Mouse (Mus musculus) A20 (cell line): ENCODE measurements around the gene Zfp335.
"Not testable (repeated sequence)": the region's sequence is repeated elsewhere in the genome, so short reads cannot be mapped to it uniquely, and the experiment has no call there.

ENCODE experiments used
- DNase-seq: peaks from one replicate; pipeline ENCODE4 v3.0.0-alpha.2; 2011; ENCODE audit warnings: low read depth, low spot score

Gene Zfp335

GRCm38 (mm10) chr2:164894048-164894447 lies 17.5 kb downstream of the Zfp335 start:
- DNase-seq = no peak

- no peak for DNase-seq
Observed at GRCm38 (mm10) chr2:164892696-164893216, 18.8 kb downstream of the Zfp335 start.

GRCm38 (mm10) chr2:164891908-164892695 lies 19.5 kb downstream of the Zfp335 start:
- no peak for DNase-seq

- no peak for DNase-seq
Observed at GRCm38 (mm10) chr2:164891056-164891834, 20.3 kb downstream of the Zfp335 start.

- DNase-seq = no peak
Observed at GRCm38 (mm10) chr2:164890411-164891049, 21.0 kb downstream of the Zfp335 start.

GRCm38 (mm10) chr2:164889960-164890359 lies 21.6 kb downstream of the Zfp335 start:
- no peak for DNase-seq

- DNase-seq = no peak
Observed at GRCm38 (mm10) chr2:164888996-164889395, 22.6 kb downstream of the Zfp335 start.

GRCm38 (mm10) chr2:164886617-164887016 lies 24.9 kb downstream of the Zfp335 start:
- no peak for DNase-seq

GRCm38 (mm10) chr2:164885788-164886187 lies 25.8 kb downstream of the Zfp335 start:
- DNase-seq = no peak

- DNase-seq = peak; percentile 63
Observed at GRCm38 (mm10) chr2:164882619-164883018, 28.9 kb downstream of the Zfp335 start.

GRCm38 (mm10) chr2:164879568-164880277 lies 31.8 kb downstream of the Zfp335 start:
- peak; percentile 97 for DNase-seq

- peak; percentile 93 for DNase-seq
Observed at GRCm38 (mm10) chr2:164879228-164879567, 32.4 kb downstream of the Zfp335 start, which contains the start of gene Pcif1. Pcif1 (plus strand) TSS chr2:164879304.

GRCm38 (mm10) chr2:164878509-164879227 lies 32.9 kb downstream of the Zfp335 start:
- peak; percentile 86 for DNase-seq

GRCm38 (mm10) chr2:164877376-164878215 lies 34.0 kb downstream of the Zfp335 start:
- not testable (repeated sequence) for DNase-seq

- not testable (repeated sequence) for DNase-seq
Observed at GRCm38 (mm10) chr2:164875648-164876047, 35.9 kb downstream of the Zfp335 start.

- DNase-seq = no peak
Observed at GRCm38 (mm10) chr2:164874239-164874769, 37.3 kb downstream of the Zfp335 start.

- no peak for DNase-seq
Observed at GRCm38 (mm10) chr2:164873621-164874020, 37.9 kb downstream of the Zfp335 start.

- DNase-seq = no peak
Observed at GRCm38 (mm10) chr2:164871602-164872303, 39.8 kb downstream of the Zfp335 start.

GRCm38 (mm10) chr2:164868491-164868890 lies 43.1 kb downstream of the Zfp335 start:
- peak; percentile 89 for DNase-seq
